Mouse (Mus musculus) neural tube, embryonic 14.5 days (tissue): Measurements from ENCODE around the gene Hgfac. TPM values are rescaled to one million over a fixed set of nuclear protein-coding genes. Genes with fewer than 3 reads are reported as not detected.

ENCODE experiments used
- microRNA-seq: library from miRNA; unstranded; fragments of <30 nt; microRNA quantifications from one replicate; pipeline ENCODE4, GENCODE M21; 2016
- polyA plus RNA-seq: library from polyadenylated mRNA; unstranded; fragments of >200 nt; fragmentation: Nextera tagmentation; extraction: Ambion mirVana; gene quantifications from 2 replicates; pipeline ENCODE4 v1.2.1, GENCODE M21; 2014

Gene Hgfac
- polyA plus RNA-seq, 1 experiment from 2014 or later = 0.54 TPM

Small RNA genes lying within 50 kb of the gene (microRNA-seq; reads per million reads assigned to microRNA genes)
- gene Mir3097 = 4.8 reads per million, percentile 9 among the genes with 10 or more reads in this experiment

Other genes starting within 250 kb of the Hgfac start
- gene Msantd1, start 133.5 kb upstream of the Hgfac start, polyA plus RNA-seq = 2.8 and 3.9 TPM in 2 replicates
- 31.6 and 36.1 TPM in 2 replicates for gene Rgs12, start 92.1 kb upstream of the Hgfac start, polyA plus RNA-seq
- 4.2 and 5.7 TPM in 2 replicates for gene Dok7, start 15.3 kb downstream of the Hgfac start, polyA plus RNA-seq
- gene Lrpap1, start 64.3 kb downstream of the Hgfac start, polyA plus RNA-seq = 156 and 161 TPM in 2 replicates
- gene Adra2c, start 236.8 kb downstream of the Hgfac start, polyA plus RNA-seq = 0.99 and 1.2 TPM in 2 replicates